18 mouse cellular contexts compared by ENCODE assay signal in genomic region chr14:99783646-99784045, GRCm38 (mm10).
"Had no signal": no experiment of that assay in that cellular context is flagged by ENCODE, and none has a peak within 500 bp of the region (broad histone marks: within the 10 kb centered on the region; RNA-seq: fewer than 3 reads in every experiment).

No protein-coding gene starts in this region.

- H3K36me3 ChIP-seq: liver, embryonic 13.5 days; midbrain, embryonic 10.5 days; midbrain, embryonic 13.5 days; neural tube, embryonic 13.5 days; stomach, embryonic 15.5 days had no signal

- H3K27ac ChIP-seq: hindbrain, postnatal 0 days; liver, embryonic 13.5 days; midbrain, embryonic 10.5 days; midbrain, embryonic 13.5 days; neural tube, embryonic 13.5 days; stomach, embryonic 15.5 days had no signal

- H3K4me2 ChIP-seq: liver, embryonic 13.5 days; midbrain, embryonic 13.5 days; neural tube, embryonic 13.5 days; stomach, embryonic 15.5 days had no signal

- DNase-seq: kidney, adult 18-20 months; kidney, postnatal 10 days; kidney, postnatal 4 days; liver, embryonic 13.5 days; retina, postnatal 1 day; right cerebral cortex, postnatal 25 days; spleen, adult 18-20 months; thymus, postnatal 36 days had no signal

- H3K9ac ChIP-seq: liver, embryonic 13.5 days; midbrain, embryonic 13.5 days; neural tube, embryonic 13.5 days; stomach, embryonic 15.5 days had no signal

- H3K27me3 ChIP-seq: liver, embryonic 13.5 days; megakaryocyte, embryonic 14.5 days; midbrain, embryonic 13.5 days; neural tube, embryonic 13.5 days; stomach, embryonic 15.5 days had no signal

- H3K4me1 ChIP-seq: liver, embryonic 13.5 days; megakaryocyte, embryonic 14.5 days; midbrain, embryonic 10.5 days; midbrain, embryonic 13.5 days; neural tube, embryonic 13.5 days; stomach, embryonic 15.5 days had no signal

- ATAC-seq: hindbrain, postnatal 0 days; inflammation-experienced regulatory T-cells, adult 6 months; intestine, embryonic 16.5 days; midbrain, embryonic 13.5 days; midbrain, embryonic 16.5 days had no signal

- H3K9me3 ChIP-seq: liver, embryonic 13.5 days; megakaryocyte, embryonic 14.5 days; midbrain, embryonic 10.5 days; midbrain, embryonic 13.5 days; neural tube, embryonic 13.5 days; stomach, embryonic 15.5 days had no signal

- H3K4me3 ChIP-seq: liver, embryonic 13.5 days; megakaryocyte, embryonic 14.5 days; midbrain, embryonic 10.5 days; midbrain, embryonic 13.5 days; myocyte; neural tube, embryonic 13.5 days; stomach, embryonic 15.5 days had no signal
